Mouse (Mus musculus) E14TG2a.4 (cell line): ENCODE measurements at regions not wholly inside any gene's neighbourhood (a gene's known extent, or its start where the extent isn't known, plus 50 kb on each side); places are given as distances from the start of the nearest gene placed in this dataset.
A peak's percentile ranks its signal among the peaks of the same experiment; 100 is the strongest.

ENCODE experiments used
- CTCF ChIP-seq: conservative IDR thresholded peaks from 2 replicates; pipeline ENCODE4 v1.5.1; 2014; ENCODE audit warnings: low read length
- NANOG ChIP-seq: IDR thresholded peaks from 2 replicates; pipeline ENCODE4 v1.6.1; 2014; ENCODE audit warnings: borderline replicate concordance, low read length, mixed read lengths
- POU5F1 ChIP-seq: IDR thresholded peaks from 2 replicates; pipeline ENCODE4 v1.6.1; 2014; ENCODE audit warnings: low read length, borderline replicate concordance

GRCm38 (mm10) chr16:5546808-5547207 lies 291.0 kb upstream of the Eef2kmt start:
- TF ChIP-seq CTCF (peak; percentile 50), POU5F1 (no peak), NANOG (no peak)
